Mouse (Mus musculus): ENCODE results near the gene Psd4. TPM values are rescaled to one million over a fixed set of nuclear protein-coding genes. Genes with fewer than 3 reads are reported as not detected.

The Psd4 gene
- polyA plus RNA-seq, 2 experiments = 5.0 to 7.5 TPM

GRCm38 (mm10) chr2:24367895-24368261 lies 498 bp downstream of the Psd4 start:
- Histone ChIP-seq H3K4me2 (ENCODE audit: low read depth) (peak overlapping the region; percentile 77), H3K36me3 (replicated peaks; ENCODE audit: control insufficient read depth, insufficient read depth, low read depth) (no peaks in the 10 kb centered on the region), H3K9ac (replicated peaks) (peak overlapping the region; percentile 19), H3K4me1 (replicated peaks; ENCODE audit: control insufficient read depth in 2 of 2, insufficient read depth in 2 of 2, low read length in 1 of 2) (peaks cover 3 to 7% of the 10 kb centered on the region in 2 experiments; a peak in 2 of 4 replicates), H3K9me3 (ENCODE audit: control insufficient read depth, low read length) (no peaks in the 10 kb centered on the region), H3K4me3 (ENCODE audit: insufficient read depth in 1 of 2, low read depth in 2 of 2, low read length in 2 of 2) (peak overlapping the region; percentile 46 to 59), H3K27ac (no peak overlapping the region), H3K27me3 (ENCODE audit: control insufficient read depth, insufficient read depth, low read length) (no peaks in the 10 kb centered on the region)
- TF ChIP-seq EP300 (IDR thresholded peaks at IDR 0.05; ENCODE audit: low read depth) (no peak), CTCF (IDR thresholded peaks at IDR 0.05; ENCODE audit: low read depth) (no peak)
- WGBS (ENCODE audit: insufficient replicate concordance) = 35% methylated on average over 4 of the region's 4 CpGs
- DNase-seq (ENCODE audit: low read depth in 3 of 3, low spot score in 3 of 3) = no peak
- peak; percentile 3; the same call in 1 of the 2 replicates for ATAC-seq (ENCODE audit: insufficient read depth)

GRCm38 (mm10) chr2:24378747-24379450 lies 11.5 kb downstream of the Psd4 start:
- TF ChIP-seq EP300 (IDR thresholded peaks at IDR 0.05; ENCODE audit: low read depth) (no peak), CTCF (IDR thresholded peaks at IDR 0.05; ENCODE audit: low read depth) (no peak)
- 49% methylated on average over 5 of the region's 5 CpGs for WGBS (ENCODE audit: insufficient replicate concordance)
- Histone ChIP-seq H3K27me3 (ENCODE audit: control insufficient read depth, insufficient read depth, low read length) (no peaks in the 10 kb centered on the region), H3K9me3 (ENCODE audit: control insufficient read depth, low read length) (no peaks in the 10 kb centered on the region), H3K27ac (no peak overlapping the region), H3K4me1 (replicated peaks; ENCODE audit: control insufficient read depth in 2 of 2, insufficient read depth in 2 of 2, low read length in 1 of 2) (peaks cover 8 to 15% of the 10 kb centered on the region in 2 experiments; a peak in 3 of 4 replicates), H3K36me3 (replicated peaks; ENCODE audit: control insufficient read depth, insufficient read depth, low read depth) (no peaks in the 10 kb centered on the region), H3K4me3 (ENCODE audit: insufficient read depth in 1 of 2, low read depth in 2 of 2, low read length in 2 of 2) (no peak overlapping the region), H3K9ac (replicated peaks) (no peak overlapping the region), H3K4me2 (ENCODE audit: low read depth) (no peak overlapping the region)
- DNase-seq (ENCODE audit: low read depth in 3 of 3, low spot score in 3 of 3) (no peak), ATAC-seq (ENCODE audit: insufficient read depth) (peak; percentile 89)

DNA sequence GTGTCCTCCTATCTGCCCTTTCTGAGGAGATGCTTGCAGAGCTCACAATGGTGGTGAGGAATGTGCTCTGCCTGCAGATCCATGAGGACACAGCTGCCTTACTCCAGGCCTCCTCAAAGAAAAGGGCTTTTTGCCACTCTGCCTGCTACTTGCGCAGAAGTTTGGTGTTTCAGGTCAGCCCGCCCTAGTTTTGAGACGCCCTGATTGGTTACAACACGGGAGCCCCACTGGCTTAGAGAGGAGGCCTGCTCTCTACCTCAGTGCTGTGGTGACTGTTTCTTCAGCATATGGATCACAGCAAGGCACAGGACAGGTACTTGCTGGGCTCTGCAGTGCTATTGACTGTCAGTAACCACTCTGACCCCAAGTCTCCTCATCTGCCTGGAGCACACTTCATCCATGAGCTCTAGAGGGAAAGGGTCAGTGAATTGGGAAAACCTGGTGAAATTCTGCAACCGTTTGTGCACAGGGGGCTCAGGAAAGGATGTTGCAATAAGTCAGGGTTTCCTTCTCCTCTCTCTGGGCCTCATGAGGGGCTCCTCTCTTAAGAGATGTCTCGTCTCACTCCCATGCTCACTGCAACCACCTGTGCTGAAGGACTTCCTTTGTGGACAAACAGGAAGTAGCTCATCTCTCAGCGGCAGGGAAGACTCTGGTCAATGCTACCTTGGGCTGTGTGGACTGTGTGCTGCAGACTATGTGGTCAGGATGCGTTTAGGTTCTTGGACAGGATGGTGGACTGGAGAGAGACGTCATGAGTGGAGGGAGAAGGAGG lies 15.3 kb downstream of the Psd4 start:
- WGBS (ENCODE audit: insufficient replicate concordance) = 46% methylated on average over 9 of the region's 9 CpGs
- no peaks in the 10 kb centered on the region for H3K36me3 ChIP-seq (replicated peaks; ENCODE audit: control insufficient read depth, insufficient read depth, low read depth)

DNA sequence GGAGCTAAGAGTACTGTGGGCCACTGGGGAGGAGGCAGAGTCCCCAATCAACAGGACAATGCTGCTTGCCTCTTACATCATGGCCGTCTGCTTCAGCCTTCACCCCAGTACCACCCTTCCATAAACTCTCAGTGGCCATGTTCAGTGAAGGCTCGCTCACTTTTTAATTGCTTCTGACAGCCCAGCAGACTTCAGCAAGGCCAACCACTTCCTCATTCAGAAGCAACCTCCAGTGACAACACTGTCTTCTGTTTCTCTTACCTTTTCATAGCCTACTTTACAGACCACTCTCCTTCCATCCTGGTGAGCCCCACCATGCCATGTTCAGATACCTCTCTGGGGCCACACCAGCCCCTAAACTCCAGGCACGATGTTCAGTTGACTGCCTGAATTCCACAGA lies 16.3 kb downstream of the Psd4 start:
- TF ChIP-seq EP300 (IDR thresholded peaks at IDR 0.05; ENCODE audit: low read depth) (no peak), CTCF (IDR thresholded peaks at IDR 0.05; ENCODE audit: low read depth) (no peak)
- H3K4me3 ChIP-seq (ENCODE audit: insufficient read depth in 1 of 2, low read depth in 2 of 2, low read length in 2 of 2) = no peak overlapping the region
- H3K9ac ChIP-seq (replicated peaks) = no peak overlapping the region
- H3K27ac ChIP-seq = no peak overlapping the region
- ATAC-seq (ENCODE audit: insufficient read depth) = no peak
- H3K27me3 ChIP-seq (ENCODE audit: control insufficient read depth, insufficient read depth, low read length) = no peaks in the 10 kb centered on the region
- H3K9me3 ChIP-seq (ENCODE audit: control insufficient read depth, low read length) = no peaks in the 10 kb centered on the region
- no peaks in the 10 kb centered on the region for H3K36me3 ChIP-seq (replicated peaks; ENCODE audit: control insufficient read depth, insufficient read depth, low read depth)
- WGBS (ENCODE audit: insufficient replicate concordance) = 31% methylated on average over 3 of the region's 3 CpGs
- no peak for DNase-seq (ENCODE audit: low read depth in 3 of 3, low spot score in 3 of 3)
- peaks cover 22 to 37% of the 10 kb centered on the region in 2 experiments; a peak in 3 of 4 replicates for H3K4me1 ChIP-seq (replicated peaks; ENCODE audit: control insufficient read depth in 2 of 2, insufficient read depth in 2 of 2, low read length in 1 of 2)
- no peak overlapping the region for H3K4me2 ChIP-seq (ENCODE audit: low read depth)

More for the DNA sequence above, 15.3 kb downstream of the Psd4 start:
- Histone ChIP-seq H3K4me3 (ENCODE audit: insufficient read depth in 1 of 2, low read depth in 2 of 2, low read length in 2 of 2) (no peak overlapping the region), H3K4me2 (ENCODE audit: low read depth) (no peak overlapping the region), H3K9me3 (ENCODE audit: control insufficient read depth, low read length) (no peaks in the 10 kb centered on the region), H3K27ac (no peak overlapping the region), H3K9ac (replicated peaks) (no peak overlapping the region), H3K4me1 (replicated peaks; ENCODE audit: control insufficient read depth in 2 of 2, insufficient read depth in 2 of 2, low read length in 1 of 2) (peaks cover 26 to 37% of the 10 kb centered on the region in 2 experiments; a peak in 3 of 4 replicates), H3K27me3 (ENCODE audit: control insufficient read depth, insufficient read depth, low read length) (no peaks in the 10 kb centered on the region)
- no peak for TF ChIP-seq CTCF (IDR thresholded peaks at IDR 0.05; ENCODE audit: low read depth)
- no peak for TF ChIP-seq EP300 (IDR thresholded peaks at IDR 0.05; ENCODE audit: low read depth)
- DNase-seq (ENCODE audit: low read depth in 3 of 3, low spot score in 3 of 3) = no peak
- no peak for ATAC-seq (ENCODE audit: insufficient read depth)

- peak overlapping the region; percentile 79; the same call in 1 of the 2 replicates for H3K4me2 ChIP-seq (ENCODE audit: low read depth)
- no peak for TF ChIP-seq EP300 (IDR thresholded peaks at IDR 0.05; ENCODE audit: low read depth)
- no peak for TF ChIP-seq CTCF (IDR thresholded peaks at IDR 0.05; ENCODE audit: low read depth)
- no peaks in the 10 kb centered on the region for H3K36me3 ChIP-seq (replicated peaks; ENCODE audit: control insufficient read depth, insufficient read depth, low read depth)
- H3K9ac ChIP-seq (replicated peaks) = no peak overlapping the region
- peaks cover 18 to 31% of the 10 kb centered on the region in 2 experiments; a peak in 3 of 4 replicates for H3K4me1 ChIP-seq (replicated peaks; ENCODE audit: control insufficient read depth in 2 of 2, insufficient read depth in 2 of 2, low read length in 1 of 2)
- H3K4me3 ChIP-seq (ENCODE audit: insufficient read depth in 1 of 2, low read depth in 2 of 2, low read length in 2 of 2) = no peak overlapping the region
- H3K27me3 ChIP-seq (ENCODE audit: control insufficient read depth, insufficient read depth, low read length) = no peaks in the 10 kb centered on the region
- H3K27ac ChIP-seq = peak overlapping the region; percentile 18; the same call in 1 of the 2 replicates
- H3K9me3 ChIP-seq (ENCODE audit: control insufficient read depth, low read length) = no peaks in the 10 kb centered on the region
- no peak for ATAC-seq (ENCODE audit: insufficient read depth)
- no peak for DNase-seq (ENCODE audit: low read depth in 3 of 3, low spot score in 3 of 3)
Observed at GRCm38 (mm10) chr2:24384393-24384792, 17.0 kb downstream of the Psd4 start.
